Mouse (Mus musculus): ENCODE results near the gene Ints1.
A peak's percentile ranks its signal among the peaks of the same experiment; 100 is the strongest.

Gene Ints1

DNA sequence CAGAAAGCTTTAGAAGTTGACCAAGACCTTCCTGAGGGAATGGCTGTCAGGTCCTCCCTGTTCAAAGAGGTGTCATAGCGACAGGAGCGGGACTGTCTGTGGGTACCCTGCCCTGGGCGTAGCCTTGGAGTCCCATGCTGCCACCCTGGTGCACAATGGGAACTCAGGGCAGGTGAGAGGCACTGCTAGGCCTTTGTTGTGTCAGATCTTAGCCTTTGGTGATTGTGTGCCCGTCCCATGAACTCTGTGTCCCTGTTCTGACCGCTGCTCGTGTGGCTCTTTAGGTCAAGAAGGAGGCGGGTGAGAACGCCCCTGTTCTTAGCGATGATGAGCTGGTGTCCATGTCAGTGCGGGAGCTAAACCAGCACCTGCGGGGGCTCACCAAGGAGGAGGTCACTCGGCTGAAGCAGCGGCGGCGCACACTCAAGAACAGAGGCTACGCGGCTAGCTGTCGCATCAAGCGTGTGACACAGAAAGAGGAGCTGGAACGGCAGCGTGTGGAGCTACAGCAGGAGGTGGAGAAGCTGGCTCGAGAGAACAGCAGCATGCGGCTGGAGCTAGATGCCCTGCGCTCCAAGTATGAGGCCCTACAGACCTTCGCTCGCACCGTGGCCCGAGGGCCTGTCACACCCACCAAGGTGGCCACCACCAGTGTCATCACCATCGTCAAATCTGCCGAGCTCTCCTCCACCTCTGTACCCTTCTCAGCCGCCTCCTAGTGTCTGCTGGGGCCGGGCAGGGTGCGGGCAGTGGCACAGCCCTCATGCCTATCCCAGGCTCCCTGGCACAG, 24.5 kb upstream of the Ints1 start:
- DNase-seq, result no peak

GRCm38 (mm10) chr5:139799041-139799440, 23.6 kb upstream of the Ints1 start:
- DNase-seq, result no peak

- DNase-seq, result no peak
These were observed 22.9 kb upstream of the Ints1 start for GRCm38 (mm10) chr5:139798168-139798900.

DNA sequence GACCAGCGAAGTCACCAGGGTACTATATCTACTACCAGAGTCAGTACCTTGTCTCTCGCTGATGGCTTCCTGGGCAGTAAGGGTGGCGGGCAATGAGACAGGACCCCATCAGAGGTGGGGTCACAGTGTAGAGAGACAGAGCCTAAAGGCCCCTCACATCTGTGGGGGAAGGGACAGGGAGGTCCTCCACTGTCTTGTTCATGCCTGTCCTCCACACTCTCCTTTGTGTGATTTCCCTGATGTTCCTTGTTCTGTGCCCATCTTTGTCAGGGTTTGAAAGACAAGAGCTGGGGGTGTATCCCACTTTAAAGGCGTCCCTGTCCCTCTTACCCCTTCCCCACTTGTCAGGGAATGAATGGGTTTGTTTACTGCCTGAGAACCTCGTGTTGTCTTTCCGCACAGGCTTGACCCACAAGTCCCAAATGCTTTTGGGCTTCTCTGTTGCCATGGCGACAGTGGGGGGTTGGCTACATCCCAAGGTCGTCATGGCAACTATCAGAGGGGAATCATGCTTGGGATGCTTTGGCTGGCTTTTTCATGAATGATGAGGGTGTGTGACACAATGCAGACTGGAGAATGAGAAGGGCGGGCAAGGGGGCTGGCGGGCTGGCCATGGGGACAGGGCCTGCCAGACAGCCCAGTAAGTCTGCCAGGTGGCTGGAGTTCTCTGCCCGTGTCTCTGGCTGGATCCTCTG, 22.1 kb upstream of the Ints1 start:
- peak; percentile 96 to 99 for DNase-seq

DNA sequence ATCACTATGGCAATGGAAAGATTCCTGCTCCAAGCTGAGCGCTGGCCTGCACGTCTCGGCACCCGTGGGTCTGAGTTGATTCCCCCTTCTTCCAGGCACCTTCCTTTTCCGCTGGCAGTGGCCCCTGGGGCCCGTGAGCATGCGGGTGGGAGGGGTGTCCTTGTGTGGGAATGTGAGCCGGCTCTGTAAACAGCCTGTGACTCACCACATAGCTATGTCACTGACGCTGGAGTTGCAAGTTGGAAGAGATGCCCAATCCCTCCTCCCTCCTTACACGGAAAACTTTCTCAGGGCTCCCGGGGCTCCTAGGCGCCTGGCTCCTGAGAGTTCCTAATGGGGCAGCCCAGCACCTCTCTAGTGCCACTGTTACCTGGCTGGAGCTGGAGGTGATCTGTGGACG, 21.4 kb upstream of the Ints1 start:
- DNase-seq, result no peak

DNA sequence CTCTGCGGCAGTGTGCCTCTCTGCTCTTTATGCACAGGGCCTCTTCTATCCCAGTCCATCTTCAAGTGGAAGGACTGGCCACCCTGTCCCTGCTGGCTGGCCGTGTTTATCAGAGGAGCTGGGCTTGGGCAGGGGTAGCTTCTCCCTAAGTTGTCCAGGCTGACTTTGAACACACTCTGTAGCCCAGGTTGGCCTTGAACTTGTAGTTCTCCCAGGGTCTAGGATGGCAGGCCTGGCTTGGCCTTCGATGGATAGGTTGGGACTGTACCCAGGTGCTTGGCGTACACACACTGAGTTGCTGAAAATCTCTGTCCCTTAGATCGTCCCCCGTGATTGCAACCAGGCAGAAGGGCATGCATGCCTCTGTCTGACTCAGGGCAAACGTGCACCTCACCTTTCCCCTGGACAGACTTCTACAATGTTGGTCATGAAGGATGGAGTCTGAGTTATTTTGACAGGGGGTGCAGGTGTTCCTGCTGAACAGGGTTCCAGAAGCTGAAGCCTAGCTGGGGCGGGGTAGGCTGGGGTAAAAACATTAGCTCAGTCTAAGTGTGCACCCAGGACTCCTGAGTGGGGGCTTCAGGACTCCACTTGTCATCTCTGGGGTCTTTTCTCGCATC, 20.6 kb upstream of the Ints1 start:
- DNase-seq, result no peak

- DNase-seq, result no peak
These were observed 19.5 kb upstream of the Ints1 start for GRCm38 (mm10) chr5:139794938-139795337.

- no peak for DNase-seq
These were observed 18.7 kb upstream of the Ints1 start for GRCm38 (mm10) chr5:139794137-139794536.

DNA sequence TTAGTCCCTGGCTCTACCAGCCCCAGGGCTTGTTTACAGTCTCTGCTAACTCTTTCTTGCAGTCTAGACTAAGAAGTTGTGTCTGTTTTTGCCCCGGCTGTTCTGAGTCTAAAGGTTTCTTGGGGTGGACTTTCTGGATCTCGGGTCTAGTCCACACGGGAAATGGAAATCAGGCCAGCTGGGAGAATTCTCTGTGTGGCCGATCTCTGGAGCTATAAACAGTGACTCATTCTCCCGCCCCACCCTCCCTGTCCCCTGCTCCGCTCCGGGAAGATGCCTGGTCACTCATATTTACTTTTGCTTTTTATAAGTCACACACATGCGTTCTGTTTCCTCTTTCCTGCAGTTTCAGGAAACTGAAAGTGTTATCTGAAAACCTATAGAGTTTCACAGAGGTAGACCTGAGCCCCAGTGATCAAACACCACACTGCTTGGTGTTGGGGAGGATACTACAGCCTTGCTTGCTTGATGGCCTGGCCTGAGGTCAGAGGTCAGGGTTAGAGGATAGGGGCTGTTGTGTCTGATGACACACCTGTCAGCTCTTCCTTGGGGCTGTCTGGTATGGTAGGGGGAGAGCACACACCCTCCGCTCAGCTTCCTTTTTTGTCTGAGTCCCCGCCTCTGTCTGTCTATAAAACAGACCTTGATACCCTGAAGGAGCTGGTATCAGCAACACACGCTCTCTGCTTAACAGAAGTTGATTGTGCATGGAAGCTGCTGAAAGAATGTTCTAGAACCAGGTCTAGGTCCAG, 18.0 kb upstream of the Ints1 start:
- DNase-seq, result no peak

DNA sequence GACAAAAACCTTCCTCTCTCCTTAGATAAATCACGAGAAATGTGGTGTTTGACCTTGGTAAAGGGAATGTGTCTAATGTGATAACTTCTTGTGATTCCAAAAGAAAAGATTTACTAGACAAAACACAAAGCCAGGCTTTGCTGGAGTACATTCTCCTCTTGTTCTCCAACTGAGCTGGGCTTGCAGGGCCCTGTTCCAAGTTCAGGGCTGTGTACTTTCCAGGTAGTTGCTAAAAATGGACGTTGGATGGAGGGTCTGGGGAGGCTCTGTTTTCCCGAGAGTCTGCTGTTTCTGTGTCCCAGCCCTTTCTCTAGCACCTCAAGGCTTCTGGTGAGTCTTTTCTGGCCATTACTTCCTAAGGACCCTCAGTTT, 17.5 kb upstream of the Ints1 start:
- DNase-seq, result no peak

- DNase-seq, result no peak
These were observed 16.8 kb upstream of the Ints1 start for GRCm38 (mm10) chr5:139792159-139792775.

DNA sequence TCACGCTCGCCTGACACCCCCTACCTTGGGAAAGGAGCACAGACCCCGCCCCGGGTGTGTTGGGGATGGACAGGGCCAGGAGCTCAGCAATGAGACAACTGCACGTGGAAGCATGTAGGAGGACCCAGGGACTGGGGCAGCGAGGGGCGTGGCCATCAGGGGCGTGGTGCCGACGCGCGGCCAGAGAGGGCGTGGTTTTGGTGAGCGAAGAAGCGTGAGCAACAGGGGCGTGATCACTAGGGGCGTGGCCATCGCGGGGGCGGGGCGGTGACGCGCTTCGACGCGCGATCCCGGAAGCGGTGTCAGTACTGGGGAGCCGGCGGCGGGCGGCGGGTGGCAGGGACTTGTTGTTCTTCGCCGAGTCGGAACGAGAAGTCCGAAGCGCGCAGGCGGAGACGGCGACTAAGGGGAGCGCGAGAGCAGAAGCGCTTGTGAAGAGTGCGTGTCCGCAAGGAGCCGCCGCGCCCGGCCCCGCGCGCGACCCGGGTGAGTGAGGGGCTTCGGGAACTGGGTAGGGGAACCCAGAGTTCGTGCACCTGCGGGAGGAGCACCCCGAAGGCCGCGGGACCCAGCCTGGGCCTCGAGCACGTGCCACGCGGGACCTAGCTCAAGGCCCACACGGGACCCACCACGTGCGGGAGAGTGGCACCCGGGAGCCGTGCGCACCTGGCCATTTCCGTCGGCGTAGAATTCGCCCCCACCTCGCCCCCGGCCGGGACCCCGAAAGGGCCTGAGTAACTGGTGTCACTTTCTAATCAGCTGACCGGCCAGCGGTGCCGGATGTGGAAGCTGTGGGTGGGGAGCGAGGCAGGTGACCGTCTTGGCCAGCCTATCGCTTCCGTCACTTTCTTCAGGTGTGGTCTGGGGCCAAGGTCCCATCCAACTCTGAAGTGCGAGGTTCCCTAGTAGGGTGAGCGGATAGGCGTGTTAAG, 16.0 kb upstream of the Ints1 start, which contains the start of gene Mafk:
Gene Mafk (plus strand): TSS at position 287 of the 932 bp plus-strand sequence.
- DNase-seq, result peak; percentile 88 to 91

DNA sequence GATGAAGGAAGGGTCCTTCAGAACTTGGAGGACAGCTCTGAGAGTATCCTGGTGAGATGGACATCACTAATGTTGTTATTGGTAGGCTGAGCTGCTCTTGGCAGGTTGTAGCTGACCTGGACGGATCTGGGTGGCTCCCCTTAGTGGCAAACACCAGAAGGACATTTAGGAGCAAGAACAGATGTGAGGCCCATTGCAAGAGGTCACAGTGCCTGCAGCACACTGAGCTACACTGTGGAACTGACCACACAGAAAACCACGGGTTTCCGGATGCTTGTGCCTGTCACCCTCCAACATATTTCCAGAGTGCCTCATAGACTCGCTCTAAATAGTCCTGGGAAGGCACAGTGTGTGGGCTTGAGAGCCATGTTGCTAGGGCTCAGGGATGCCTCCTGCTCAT, 14.0 kb upstream of the Ints1 start:
- no peak for DNase-seq

GRCm38 (mm10) chr5:139781406-139781805, 5.9 kb upstream of the Ints1 start:
- no peak for DNase-seq

DNA sequence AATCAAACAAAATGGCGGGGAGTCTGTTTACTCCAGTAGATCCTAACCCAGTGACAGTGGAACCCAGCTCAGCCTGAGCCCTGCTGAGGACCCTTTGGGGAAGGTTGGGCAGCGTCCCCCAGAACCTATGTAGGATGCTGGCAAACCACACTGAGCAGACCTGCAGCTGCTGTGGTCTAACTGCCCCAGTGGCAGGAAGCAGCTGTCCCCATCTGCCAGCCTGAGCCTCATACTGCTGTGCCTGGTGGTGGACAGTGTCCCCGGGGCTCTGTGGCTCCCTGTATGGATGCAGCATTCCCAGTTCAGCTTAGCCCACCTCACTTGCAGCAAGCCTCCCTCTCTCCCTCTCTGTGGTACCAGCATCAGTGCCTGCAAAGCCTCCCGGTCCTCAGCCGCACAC, 1.5 kb upstream of the Ints1 start:
- no peak for DNase-seq

DNA sequence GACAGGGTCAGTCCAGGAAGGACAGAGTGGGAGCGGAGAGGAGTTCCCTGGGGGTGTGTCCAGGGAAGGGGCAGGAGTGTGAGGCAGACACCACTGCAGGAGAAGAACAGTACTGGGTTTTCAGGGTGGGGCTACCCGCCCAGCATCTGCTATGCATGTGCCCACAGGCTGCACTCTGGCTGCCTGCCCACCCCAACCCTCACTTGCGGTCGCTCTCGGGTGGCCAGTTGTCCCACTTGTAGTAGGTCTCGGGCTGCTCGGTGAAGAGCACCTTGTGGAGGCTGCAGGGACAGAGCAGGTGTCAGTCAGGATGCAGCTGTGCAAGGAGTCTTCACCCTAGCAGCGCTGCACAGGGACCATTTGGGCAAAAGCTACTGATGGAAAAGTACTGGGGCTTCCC, 7.3 kb downstream of the Ints1 start:
- DNase-seq, result no peak

- DNase-seq, result peak in 1 of 2 experiments; percentile 60
These were observed 11.2 kb downstream of the Ints1 start for GRCm38 (mm10) chr5:139764296-139764695.

DNA sequence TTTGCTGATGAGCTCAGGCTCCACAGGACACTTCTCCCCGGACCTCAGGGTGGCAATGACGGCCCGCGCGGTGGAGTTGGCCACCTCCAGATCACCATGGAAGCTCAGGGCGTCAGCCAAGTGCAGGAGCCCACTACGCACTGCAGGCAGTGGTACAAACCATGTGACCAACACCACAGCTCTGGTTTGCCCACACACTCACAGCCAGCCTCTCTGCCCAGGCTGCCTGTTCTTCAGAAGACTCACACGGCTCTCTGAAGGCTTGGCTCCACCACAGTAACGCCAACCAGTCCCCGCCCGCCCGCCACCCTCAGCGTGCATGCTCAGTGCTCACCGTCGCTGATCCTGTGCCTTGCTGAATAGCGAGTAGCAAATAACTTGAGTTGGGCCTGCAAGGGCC, 17.4 kb downstream of the Ints1 start:
- no peak for DNase-seq

DNA sequence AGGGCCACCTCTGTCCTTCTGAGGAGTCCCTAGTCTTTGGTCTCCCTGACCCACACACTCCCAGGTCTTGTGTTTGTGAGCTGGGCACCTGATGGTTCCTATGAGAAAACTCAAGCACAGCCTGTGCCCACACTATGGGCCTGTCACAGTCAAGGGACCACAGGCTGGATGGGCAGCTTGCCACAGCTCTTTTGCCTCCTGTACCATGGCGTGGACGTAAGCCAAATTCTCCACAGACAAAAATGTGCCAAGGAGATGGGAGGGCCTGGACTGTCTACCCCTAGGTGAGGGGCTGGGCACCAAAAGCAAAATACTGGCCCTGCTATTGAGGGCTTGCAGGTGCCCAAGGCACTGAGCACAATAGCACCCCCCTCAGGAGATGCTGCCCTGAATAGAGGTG, 18.9 kb downstream of the Ints1 start:
- DNase-seq, result peak; percentile 54 to 63

- DNase-seq, result no peak
These were observed 19.3 kb downstream of the Ints1 start for GRCm38 (mm10) chr5:139756135-139756534.

DNA sequence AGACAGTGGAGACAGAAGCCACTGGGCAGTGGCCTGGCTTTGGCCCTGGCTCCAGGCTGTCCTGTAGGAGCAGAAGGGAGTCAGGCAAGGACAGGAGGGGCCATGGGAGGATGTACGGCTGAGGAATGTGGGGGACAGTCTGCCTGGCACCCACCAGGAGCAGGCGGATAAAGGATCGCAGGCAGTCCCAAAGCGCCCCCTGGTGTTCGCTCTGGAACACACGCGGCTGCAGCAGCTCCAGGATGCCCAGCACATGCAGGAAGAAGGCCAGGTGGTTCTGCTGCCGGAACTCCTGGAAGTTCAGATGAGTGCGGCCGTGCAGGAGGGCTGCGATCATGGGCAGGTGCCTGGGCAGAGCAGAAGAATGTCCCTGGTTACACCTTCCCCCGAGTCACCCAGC, 20.7 kb downstream of the Ints1 start:
- peak; percentile 75 to 84 for DNase-seq
